Mouse (Mus musculus) ovary, postnatal 10 days (tissue): ENCODE measurements around the gene 1700020A23Rik.

Experiments
- DNase-seq: peaks from one replicate; pipeline ENCODE4 v3.0.0; 2022; ENCODE audit warnings: low spot score

1700020A23Rik gene

GRCm38 (mm10) chr2:130450434-130450796 is 45.4 kb downstream of the 1700020A23Rik start:
- DNase-seq, result peak; percentile 69

DNA sequence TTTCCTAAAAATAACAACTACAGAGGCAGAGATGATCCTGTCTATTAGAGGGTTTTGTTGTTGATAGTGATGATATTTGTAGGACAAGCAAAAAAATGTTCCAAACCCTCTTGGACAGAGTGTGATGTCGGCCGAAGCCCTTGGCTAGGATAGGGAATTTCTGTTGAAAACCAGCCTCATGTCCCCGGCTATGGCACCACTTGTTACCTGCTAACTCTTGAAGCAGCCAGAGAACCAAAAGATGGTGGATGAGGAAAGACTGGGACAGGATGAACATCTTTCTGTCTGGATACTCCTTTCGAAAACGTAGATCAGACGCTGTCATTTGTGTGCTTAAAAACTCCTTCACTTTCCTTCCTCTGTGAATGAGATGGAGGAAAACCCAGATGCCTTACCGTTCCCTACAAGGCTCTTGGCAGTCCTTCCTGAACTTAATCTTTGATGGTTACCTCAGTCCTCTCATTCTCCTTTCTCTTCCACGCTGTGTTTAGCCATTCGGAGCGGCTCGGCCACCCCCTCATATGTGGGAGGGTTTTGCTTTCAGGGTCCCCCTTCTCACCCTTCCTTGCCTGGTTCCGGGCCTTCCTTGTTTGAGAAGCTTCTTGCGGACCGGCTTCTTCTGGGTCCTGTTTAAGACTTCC is 46.1 kb downstream of the 1700020A23Rik start:
- no peak for DNase-seq

DNA sequence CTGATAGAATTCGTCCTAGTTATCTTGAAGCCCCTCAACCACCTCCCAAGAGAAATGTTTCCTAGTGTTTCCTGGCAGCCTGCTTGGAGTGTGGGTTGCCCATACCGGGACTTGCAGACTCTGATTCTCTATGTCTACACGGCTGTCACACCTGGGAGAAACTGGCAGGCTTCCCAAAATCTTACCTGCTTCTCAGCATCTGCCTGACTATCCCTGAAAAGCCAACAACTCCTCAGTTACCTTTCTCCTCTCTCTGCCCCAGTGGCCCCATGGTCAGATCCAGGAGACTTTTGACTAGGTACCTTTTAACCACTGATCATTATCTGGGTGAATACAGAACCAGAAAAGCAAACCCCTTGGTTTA is 46.6 kb downstream of the 1700020A23Rik start:
- DNase-seq, result no peak

DNA sequence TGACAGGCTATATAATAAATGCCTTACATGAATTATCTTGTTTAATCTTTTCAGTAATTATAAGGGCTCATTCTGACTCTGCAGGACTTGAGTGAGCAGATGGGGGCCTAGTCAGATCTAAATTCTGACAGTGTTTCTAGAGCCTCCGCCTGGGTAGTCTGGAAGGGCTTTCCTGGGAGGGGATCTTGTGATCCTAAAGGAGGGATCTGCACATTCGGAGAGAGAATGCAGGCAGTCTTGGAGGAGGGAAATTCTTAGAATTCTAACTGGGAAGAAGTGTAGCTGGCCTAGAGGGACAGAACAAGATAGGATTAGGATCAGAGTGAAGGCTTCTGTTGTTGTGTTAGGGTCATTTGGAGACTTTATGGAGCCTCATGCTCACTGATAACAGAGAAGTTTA is 47.2 kb downstream of the 1700020A23Rik start:
- DNase-seq, result no peak

GRCm38 (mm10) chr2:130453421-130453820 is 48.4 kb downstream of the 1700020A23Rik start:
- no peak for DNase-seq

DNA sequence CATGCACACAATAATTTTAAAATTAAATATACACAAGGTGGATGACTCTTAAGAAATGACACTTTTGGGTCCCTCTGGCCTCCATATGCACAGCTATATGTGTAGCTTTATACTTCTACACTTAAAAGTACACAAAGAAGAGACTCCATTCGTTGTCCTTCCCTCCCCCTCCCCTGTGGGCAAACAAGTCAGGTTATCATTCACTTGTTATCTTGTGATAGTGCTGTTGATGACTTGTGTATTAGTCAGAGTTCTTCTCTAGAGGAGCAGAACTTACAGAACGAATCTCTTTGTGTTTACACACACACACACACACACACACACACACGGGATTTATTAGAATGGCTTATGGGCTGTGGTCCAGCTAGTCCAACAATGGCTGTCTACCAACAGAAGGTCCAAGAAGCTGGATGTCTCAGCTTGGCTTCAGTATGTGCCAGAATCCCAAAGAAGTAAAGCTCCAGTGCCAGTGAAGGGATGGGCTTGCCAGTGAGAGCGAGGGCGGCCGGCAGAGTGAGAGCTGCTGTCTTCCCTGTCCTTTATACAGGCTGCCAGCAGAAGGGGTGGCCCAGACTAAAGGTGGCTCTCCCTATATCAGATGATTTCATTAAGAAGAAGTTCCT is 49.8 kb downstream of the 1700020A23Rik start:
- DNase-seq, result no peak
